ENCODE assay signal across 21 mouse cellular contexts in the genomic region with DNA sequence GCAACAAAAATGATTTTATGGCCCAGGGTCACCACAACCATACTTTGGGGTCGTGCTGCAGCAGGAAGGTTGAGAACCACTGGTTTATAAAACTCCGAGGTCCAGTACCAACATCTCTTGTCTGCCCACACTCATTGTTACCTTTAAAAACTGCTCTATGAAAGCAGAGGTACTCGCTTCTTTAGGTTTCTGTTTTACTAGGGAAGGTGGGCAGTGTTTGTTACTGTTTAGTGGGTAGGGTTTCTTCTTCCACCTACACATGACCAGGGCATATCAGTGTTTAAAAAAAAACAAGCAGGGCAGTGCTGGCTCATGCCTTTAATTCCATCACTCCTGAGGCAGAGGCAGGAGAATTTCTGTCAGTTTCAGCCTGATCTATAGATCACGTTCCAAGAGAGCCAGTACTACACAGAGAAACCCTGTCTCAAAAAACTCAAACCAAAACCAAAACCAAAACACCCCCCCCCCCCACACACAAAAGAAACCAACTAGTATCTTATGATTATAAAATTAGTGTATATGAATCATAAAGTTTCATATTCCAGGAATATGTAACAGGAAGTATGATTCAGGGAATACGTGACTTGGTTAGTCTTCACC.
DNase-seq lines count a peak whose midpoint lies in the region; ATAC-seq and TF ChIP-seq lines count a peak whose summit lies in the region.
"Had no signal": no experiment of that assay in that cellular context is flagged by ENCODE, and none has a peak within 500 bp of the region (broad histone marks: within the 10 kb centered on the region; RNA-seq: fewer than 3 reads in every experiment).

No protein-coding gene starts in this region.

- no peak overlapping the region for H3K4me2 ChIP-seq in kidney, embryonic 16.5 days (replicated peaks; ENCODE audit: low read depth, low read length)
- H3K4me2 ChIP-seq: heart, embryonic 11.5 days; hindbrain, embryonic 12.5 days had no signal

- TF ChIP-seq POLR2A in heart, adult 2 months (IDR thresholded peaks at IDR 0.05; ENCODE audit: insufficient read depth, low read depth, low read length), result no peak

- no peaks in the 10 kb centered on the region for H3K9me3 ChIP-seq in kidney, embryonic 16.5 days (ENCODE audit: low read length)
- H3K9me3 ChIP-seq: hindbrain, embryonic 12.5 days had no signal

- H3K9ac ChIP-seq in heart, adult 2 months (ENCODE audit: low read depth, low read length), result no peak overlapping the region
- H3K9ac ChIP-seq in kidney, embryonic 16.5 days (replicated peaks; ENCODE audit: low read length), result no peak overlapping the region
- H3K9ac ChIP-seq: forebrain, postnatal 0 days; hindbrain, embryonic 12.5 days had no signal

- no peaks in the 10 kb centered on the region for H3K36me3 ChIP-seq in heart, adult 2 months (ENCODE audit: control insufficient read depth, insufficient read depth, low read length)
- H3K36me3 ChIP-seq in kidney, embryonic 16.5 days (ENCODE audit: insufficient read depth, low read length), result no peaks in the 10 kb centered on the region
- H3K36me3 ChIP-seq: hindbrain, embryonic 12.5 days had no signal

- no peak for TF ChIP-seq EP300 in heart, adult 2 months (IDR thresholded peaks at IDR 0.05; ENCODE audit: insufficient read depth, low read depth, low read length)

- intact Hi-C loops in heart, adult 2 months (cut with DNase I), result no loop called here

- no peaks in the 10 kb centered on the region for H3K79me2 ChIP-seq in heart, adult 2 months (replicated peaks; ENCODE audit: control insufficient read depth, insufficient read depth, low read length)

- H3K27ac ChIP-seq in heart, adult 2 months, result no peak overlapping the region
- H3K27ac ChIP-seq in kidney, embryonic 16.5 days (ENCODE audit: low read length), result no peak overlapping the region
- H3K27ac ChIP-seq: gastrocnemius, adult 2 months; hindbrain, embryonic 12.5 days had no signal

- 94% methylated on average over 5 of the region's 5 CpGs for WGBS in heart, adult 2 months
- WGBS in kidney, embryonic 16.5 days, result 91% methylated on average over 5 of the region's 5 CpGs

- H3K4me1 ChIP-seq in heart, adult 2 months (ENCODE audit: control insufficient read depth, insufficient read depth, low read length), result no peaks in the 10 kb centered on the region; the same call in 1 of the 2 replicates
- H3K4me1 ChIP-seq in kidney, embryonic 16.5 days (ENCODE audit: insufficient read depth, low read length), result no peaks in the 10 kb centered on the region
- H3K4me1 ChIP-seq: hindbrain, embryonic 12.5 days had no signal

- H3K27me3 ChIP-seq in heart, adult 2 months (ENCODE audit: control insufficient read depth, insufficient read depth, low read length), result no peaks in the 10 kb centered on the region
- H3K27me3 ChIP-seq in kidney, embryonic 16.5 days (ENCODE audit: insufficient read depth, low read length), result no peaks in the 10 kb centered on the region
- H3K27me3 ChIP-seq: hindbrain, embryonic 12.5 days had no signal

- ATAC-seq in activated CD4-positive, CD25-positive, alpha-beta regulatory T cell, adult 4 months, result peak; percentile 82
- peak; percentile 77 for ATAC-seq in inflammation-experienced regulatory T-cells, adult 6 months
- ATAC-seq in kidney, embryonic 16.5 days (ENCODE audit: low FRiP score, low TSS enrichment), result no peak
- ATAC-seq: forebrain, embryonic 14.5 days; forebrain, postnatal 0 days; hindbrain, embryonic 16.5 days; intestine, postnatal 0 days had no signal

- TF ChIP-seq CTCF in heart, adult 2 months (IDR thresholded peaks at IDR 0.05), result no peak

- peak; percentile 41 for DNase-seq in 3T3-L1 (ENCODE audit: low read depth, low spot score)
- peak; percentile 46 for DNase-seq in CD4-positive, CD25-positive, alpha-beta regulatory T cell, adult 2 months (ENCODE audit: low read depth, low spot score)
- DNase-seq in gastrocnemius, postnatal 25 days, result no peak
- DNase-seq in heart, adult 2 months, result no peak
- DNase-seq in thymus, adult 18-20 months, result no peak
- DNase-seq: adrenal gland, postnatal 10 days; adrenal gland, postnatal 36 days; cerebellum, adult 18-20 months; cerebellum, adult 9-10 months; cerebellum, postnatal 14 days; forebrain, postnatal 0 days; gastrocnemius, adult 2 months; gastrocnemius, postnatal 14 days had no signal

- H3K4me3 ChIP-seq in heart, adult 2 months, result no peak overlapping the region
- no peak overlapping the region for H3K4me3 ChIP-seq in kidney, embryonic 16.5 days (ENCODE audit: low read length)
- H3K4me3 ChIP-seq: gastrocnemius, adult 2 months; hindbrain, embryonic 12.5 days had no signal

Comparison
In these comparisons a context has a peak if more than half of its experiments do, and no peak if none do; other contexts are left out.
1. DNase-seq: peak in 3T3-L1 (single experiment) and CD4-positive, CD25-positive, alpha-beta regulatory T cell, adult 2 months (single experiment); none in gastrocnemius, postnatal 25 days (single experiment), heart, adult 2 months (0 of 2) and thymus, adult 18-20 months (0 of 2).